Comparison of ENCODE assay signal across 8 mouse cellular contexts in genomic region chr10:19849771-19850365, GRCm38 (mm10). TPM values are rescaled to one million over a fixed set of nuclear protein-coding genes. Genes with fewer than 3 reads are reported as not detected.
A peak's percentile ranks its signal among the peaks of the same experiment; 100 is the strongest.
DNase-seq lines count a peak whose midpoint lies in the region; ATAC-seq and TF ChIP-seq lines count a peak whose summit lies in the region.

No protein-coding gene starts in this region.

- whole genome bisulfite sequencing in heart, embryonic 13.5 days, result under 1% methylated on average over 32 of the region's 32 CpGs
- WGBS in liver, embryonic 15.5 days (ENCODE audit: insufficient replicate concordance), result under 1% methylated on average over 32 of the region's 32 CpGs
- under 1% methylated on average over 30 of the region's 32 CpGs for WGBS in stomach, postnatal 0 days

- H3K4me1 ChIP-seq in heart, embryonic 13.5 days, result peaks cover 29% of the 10 kb centered on the region
- H3K4me1 ChIP-seq in liver, embryonic 15.5 days (replicated peaks), result peaks cover 31% of the 10 kb centered on the region
- H3K4me1 ChIP-seq in stomach, postnatal 0 days (replicated peaks; ENCODE audit: control insufficient read depth, insufficient read depth), result peaks cover 14% of the 10 kb centered on the region; the same call in 1 of the 2 replicates

- no peak for TF ChIP-seq CTCF in stomach, postnatal 0 days (IDR thresholded peaks at IDR 0.05; ENCODE audit: low read depth)

- H3K4me3 ChIP-seq in heart, embryonic 13.5 days, result peak overlapping the region; percentile 67
- H3K4me3 ChIP-seq in liver, embryonic 15.5 days (replicated peaks), result peak overlapping the region; percentile 47
- peak overlapping the region; percentile 51 for H3K4me3 ChIP-seq in stomach, postnatal 0 days (ENCODE audit: low read depth, low read length)

- intact Hi-C loops in left cerebral cortex, postnatal 4 days (cut with DNase I), result no loop called here
- intact Hi-C loops in left cerebral cortex, postnatal 36 days (cut with DNase I), result no loop called here

- H3K9me3 ChIP-seq in heart, embryonic 13.5 days, result no peaks in the 10 kb centered on the region
- H3K9me3 ChIP-seq in liver, embryonic 15.5 days (replicated peaks), result no peaks in the 10 kb centered on the region
- H3K9me3 ChIP-seq in stomach, postnatal 0 days (ENCODE audit: control insufficient read depth, low read length), result no peaks in the 10 kb centered on the region

- H3K27ac ChIP-seq in heart, embryonic 13.5 days (replicated peaks), result no peak overlapping the region
- no peak overlapping the region for H3K27ac ChIP-seq in liver, embryonic 15.5 days (replicated peaks)
- H3K27ac ChIP-seq in stomach, postnatal 0 days (replicated peaks), result no peak overlapping the region

- peak; percentile 13; the same call in 1 of the 2 replicates for ATAC-seq in heart, embryonic 13.5 days (ENCODE audit: extremely low read depth, insufficient number of reproducible peaks, low FRiP score, low TSS enrichment)
- peak; percentile 34; the same call in 1 of the 2 replicates for ATAC-seq in liver, embryonic 15.5 days (ENCODE audit: insufficient read depth)
- ATAC-seq in stomach, postnatal 0 days (ENCODE audit: low FRiP score, low TSS enrichment), result peak; percentile 48; the same call in 1 of the 2 replicates

- peak overlapping the region; percentile 99 for H3K4me2 ChIP-seq in heart, embryonic 13.5 days
- H3K4me2 ChIP-seq in liver, embryonic 15.5 days, result peak overlapping the region; percentile 72
- H3K4me2 ChIP-seq in stomach, postnatal 0 days (replicated peaks; ENCODE audit: low read depth), result peak overlapping the region; percentile 95

- DNase-seq in left cerebral cortex, postnatal 4 days, result peak; percentile 43
- no peak for DNase-seq in left cerebral cortex, postnatal 36 days (ENCODE audit: low spot score in 2 of 2)
- DNase-seq in embryo, embryonic 10 days (ENCODE audit: low spot score), result peak; percentile 40
- peak; percentile 22 for DNase-seq in stomach, postnatal 0 days (ENCODE audit: low spot score)
- DNase-seq in Muller cell, postnatal 12 days (ENCODE audit: inconsistent ontology term), result no peak
- DNase-seq in right cerebral cortex, postnatal 10 days (ENCODE audit: low spot score in 2 of 2), result no peak

- no peaks in the 10 kb centered on the region for H3K36me3 ChIP-seq in heart, embryonic 13.5 days
- H3K36me3 ChIP-seq in liver, embryonic 15.5 days (replicated peaks), result no peaks in the 10 kb centered on the region
- no peaks in the 10 kb centered on the region for H3K36me3 ChIP-seq in stomach, postnatal 0 days (ENCODE audit: control insufficient read depth, insufficient read depth, low read length)

- no peak for TF ChIP-seq EP300 in stomach, postnatal 0 days (optimal IDR thresholded peaks at IDR 0.05)

- H3K27me3 ChIP-seq in heart, embryonic 13.5 days (replicated peaks), result peaks cover 80% of the 10 kb centered on the region
- H3K27me3 ChIP-seq in liver, embryonic 15.5 days, result peaks cover 70% of the 10 kb centered on the region
- H3K27me3 ChIP-seq in stomach, postnatal 0 days (ENCODE audit: control insufficient read depth, insufficient read depth, low read length), result peaks cover 16% of the 10 kb centered on the region; the same call in 1 of the 2 replicates

- H3K9ac ChIP-seq in heart, embryonic 13.5 days, result peak overlapping the region; percentile 77
- no peak overlapping the region for H3K9ac ChIP-seq in liver, embryonic 15.5 days
- 0 out of 2 replicates have a peak overlapping the region, but pooled peaks have one; percentile 38 for H3K9ac ChIP-seq in stomach, postnatal 0 days (ENCODE audit: low read length)

RNA-seq across cellular contexts. Expression of gene Slc35d3, which starts 1.4 kb away (rescaled TPM):
- total RNA-seq in left cerebral cortex, postnatal 4 days (2021), result 1 to 10 TPM; 1.3 to 1.5 TPM
- total RNA-seq in left cerebral cortex, postnatal 36 days (2021), result 1 to 10 TPM; 1.5 to 3.6 TPM
- polyA plus RNA-seq in heart, embryonic 13.5 days (2015; fragmentation: Nextera tagmentation; extraction: Ambion mirVana), result 0.87 and 1.1 TPM in 2 replicates
- polyA plus RNA-seq in liver, embryonic 15.5 days (2015; fragmentation: Nextera tagmentation; extraction: Ambion mirVana), result 2.0 and 2.4 TPM in 2 replicates
- polyA plus RNA-seq in stomach, postnatal 0 days (2015; fragmentation: Nextera tagmentation; extraction: Ambion mirVana), result 0.24 and 0.25 TPM in 2 replicates

RNA-seq across cellular contexts. Expression of gene Pex7, which starts 57.6 kb away (rescaled TPM):
- 10 to 100 TPM; 19.4 to 20.7 TPM for total RNA-seq in left cerebral cortex, postnatal 4 days (2021)
- 10 to 100 TPM; 25.6 to 28.3 TPM for total RNA-seq in left cerebral cortex, postnatal 36 days (2021)
- polyA plus RNA-seq in heart, embryonic 13.5 days (2015; fragmentation: Nextera tagmentation; extraction: Ambion mirVana), result 33.3 and 39.3 TPM in 2 replicates
- 27.7 and 28.9 TPM in 2 replicates for polyA plus RNA-seq in liver, embryonic 15.5 days (2015; fragmentation: Nextera tagmentation; extraction: Ambion mirVana)
- polyA plus RNA-seq in stomach, postnatal 0 days (2015; fragmentation: Nextera tagmentation; extraction: Ambion mirVana), result 56.0 and 60.8 TPM in 2 replicates

Comparison
In these comparisons a context has a peak if more than half of its experiments do, and no peak if none do; other contexts are left out.
1. DNase-seq: peak in left cerebral cortex, postnatal 4 days (single experiment), embryo, embryonic 10 days (single experiment) and stomach, postnatal 0 days (single experiment); none in left cerebral cortex, postnatal 36 days (0 of 2), Muller cell, postnatal 12 days (single experiment) and right cerebral cortex, postnatal 10 days (0 of 2).
2. Peak in every context shown above with its lines, with median percentiles within 50 percentile points of each other: ATAC-seq, H3K4me2 ChIP-seq and H3K4me3 ChIP-seq.